Mouse (Mus musculus) embryonic stem cell, embryonic (primary cell): ENCODE results near the gene Epop.
"Not testable (repeated sequence)": the region's sequence is repeated elsewhere in the genome, so short reads cannot be mapped to it uniquely, and the experiment has no call there.

Experiments used
- CTCF ChIA-PET, 4 experiments: fragments of 300-600 bp in 2 of 4; fragments of 350-600 bp in 2 of 4; sonication (Branson Sonifier 250); formaldehyde crosslinking; loops; one replicate each; lab custom pipeline; 2022; ENCODE audit warnings: inconsistent platforms in 2 of 4; lab: Charles Lee
- POLR2A ChIA-PET, 4 experiments: fragments of 300-600 bp in 2 of 4; fragments of 350-600 bp in 2 of 4; sonication (Branson Sonifier 250); formaldehyde crosslinking; loops; one replicate each; lab custom pipeline; 2022; ENCODE audit warnings: antibody characterized with exemption in 4 of 4, inconsistent platforms in 1 of 4; lab: Charles Lee

Epop gene

GRCm38 (mm10) chr11:97654210-97654609, 24.7 kb upstream of the Epop start:
- POLR2A ChIA-PET, result interaction anchor here (0.6 to 24.1 kb wide), 46 partner anchors 8 to 412 kb away, joined by 3 to 970 read pairs (median 4); partner anchors contain the start of genes Mllt6 (in 3 of the 4), Arhgap23 (in 1 of the 4), Cisd3 (in 1 of the 4) and Epop (in 1 of the 4)
- CTCF ChIA-PET, result interaction anchor here (0.5 to 2.4 kb wide), 11 partner anchors 9 to 159 kb away, joined by 3 to 18 read pairs (median 6); no protein-coding TSS in a partner anchor

GRCm38 (mm10) chr11:97653376-97653775, 23.9 kb upstream of the Epop start:
- POLR2A ChIA-PET, result interaction anchor here (0.6 to 24.1 kb wide), 40 partner anchors 8 to 549 kb away, joined by 3 to 970 read pairs (median 5); partner anchors contain the start of genes Mllt6 (in 4 of the 4), Cdk12 (in 1 of the 4), Cisd3 (in 1 of the 4) and Epop (in 1 of the 4)
- CTCF ChIA-PET, result interaction anchor here (0.5 to 2.4 kb wide), 11 partner anchors 8 to 160 kb away, joined by 3 to 18 read pairs (median 6); no protein-coding TSS in a partner anchor

- ChIA-PET POLR2A (interaction anchor here in 3 of 4 experiments (0.7 to 24.1 kb wide), 31 partner anchors 8 to 583 kb away, joined by 3 to 970 read pairs (median 4); partner anchors contain the start of genes Mllt6 (in 2 of the 3), Pcgf2 (in 2 of the 3), Psmb3 (in 2 of the 3) and Cisd3 (in 1 of the 3)), CTCF (interaction anchor here (0.5 to 3.1 kb wide), 13 partner anchors 13 to 578 kb away, joined by 3 to 12 read pairs (median 3); partner anchors contain the start of gene Mllt6 (in 1 of the 4))
Measured at GRCm38 (mm10) chr11:97650341-97650740, 20.8 kb upstream of the Epop start.

GRCm38 (mm10) chr11:97648541-97648940, 19.0 kb upstream of the Epop start:
- CTCF ChIA-PET, result not testable (repeated sequence)
- POLR2A ChIA-PET, result interaction anchor here in 2 of 4 experiments (0.8 to 24.1 kb wide), 5 partner anchors 11 to 24 kb away, joined by 3 to 970 read pairs (median 221); partner anchors contain the start of gene Mllt6 (in 2 of the 2)

- ChIA-PET POLR2A (interaction anchor here (0.5 to 7.6 kb wide), 85 partner anchors 8 to 409 kb away, joined by 3 to 221 read pairs (median 5); partner anchors contain the start of genes Cisd3 (in 3 of the 4), Epop (in 3 of the 4), Mllt6 (in 3 of the 4) and Pcgf2 (in 3 of the 4)), CTCF (interaction anchor here (0.5 to 6.3 kb wide), 142 partner anchors 8 to 550 kb away, joined by 3 to 174 read pairs (median 5); partner anchors contain the start of genes Epop (in 4 of the 4), Psmb3 (in 4 of the 4), Mllt6 (in 3 of the 4) and Pcgf2 (in 3 of the 4))
Measured at GRCm38 (mm10) chr11:97644834-97645233, 15.3 kb upstream of the Epop start.

- ChIA-PET POLR2A (interaction anchor here (0.6 to 7.6 kb wide), 21 partner anchors 11 to 245 kb away, joined by 3 to 221 read pairs (median 6); partner anchors contain the start of genes Epop (in 2 of the 4), Mllt6 (in 2 of the 4) and Pcgf2 (in 1 of the 4)), CTCF (interaction anchor here (0.6 to 6.3 kb wide), 17 partner anchors 11 to 74 kb away, joined by 3 to 174 read pairs (median 10); partner anchors contain the start of genes Mllt6 (in 1 of the 4) and Psmb3 (in 1 of the 4))
Measured at GRCm38 (mm10) chr11:97643380-97644055, 14.0 kb upstream of the Epop start.

- CTCF ChIA-PET, result interaction anchor here (0.5 to 6.3 kb wide), 22 partner anchors 9 to 166 kb away, joined by 3 to 174 read pairs (median 4); partner anchors contain the start of genes Psmb3 (in 2 of the 4) and Mllt6 (in 1 of the 4)
- POLR2A ChIA-PET, result interaction anchor here (0.6 to 7.6 kb wide), 29 partner anchors 8 to 153 kb away, joined by 3 to 221 read pairs (median 5); partner anchors contain the start of genes Epop (in 2 of the 4) and Mllt6 (in 1 of the 4)
Measured at GRCm38 (mm10) chr11:97642746-97643145, 13.2 kb upstream of the Epop start.

GRCm38 (mm10) chr11:97641668-97642067, 12.2 kb upstream of the Epop start:
- ChIA-PET POLR2A (interaction anchor here (0.5 to 7.6 kb wide), 31 partner anchors 9 to 184 kb away, joined by 3 to 221 read pairs (median 4); partner anchors contain the start of genes Epop (in 2 of the 4) and Mllt6 (in 1 of the 4)), CTCF (interaction anchor here in 3 of 4 experiments (0.6 to 6.3 kb wide), 14 partner anchors 10 to 340 kb away, joined by 3 to 174 read pairs (median 3); partner anchors contain the start of gene Mllt6 (in 1 of the 3))

- CTCF ChIA-PET, result interaction anchor here in 3 of 4 experiments (0.5 to 2.8 kb wide), 13 partner anchors 9 to 1202 kb away, joined by 3 to 18 read pairs (median 3); no protein-coding TSS in a partner anchor
- POLR2A ChIA-PET, result interaction anchor here (0.6 to 4.7 kb wide), 26 partner anchors 8 to 147 kb away, joined by 3 to 38 read pairs (median 11); partner anchors contain the start of genes Cisd3 (in 1 of the 4), Mllt6 (in 1 of the 4), Pcgf2 (in 1 of the 4) and Psmb3 (in 1 of the 4)
Measured at GRCm38 (mm10) chr11:97635468-97636019, 6.0 kb upstream of the Epop start.

- POLR2A ChIA-PET, result interaction anchor here (0.6 to 7.4 kb wide), 42 partner anchors 9 to 444 kb away, joined by 3 to 145 read pairs (median 4); partner anchors contain the start of genes Mllt6 (in 3 of the 4), Pcgf2 (in 2 of the 4), Psmb3 (in 2 of the 4) and Rpl23 (in 2 of the 4)
- CTCF ChIA-PET, result interaction anchor here (0.5 to 3.6 kb wide), 47 partner anchors 10 to 806 kb away, joined by 3 to 34 read pairs (median 4); partner anchors contain the start of genes Pcgf2 (in 2 of the 4), Cisd3 (in 1 of the 4), Fbxo47 (in 1 of the 4) and Mien1 (in 1 of the 4)
Measured at GRCm38 (mm10) chr11:97632440-97632839, 2.9 kb upstream of the Epop start.

GRCm38 (mm10) chr11:97631938-97632337, 2.4 kb upstream of the Epop start:
- POLR2A ChIA-PET, result interaction anchor here (0.6 to 7.4 kb wide), 47 partner anchors 9 to 444 kb away, joined by 3 to 145 read pairs (median 4); partner anchors contain the start of genes Mllt6 (in 3 of the 4), Pcgf2 (in 2 of the 4), Psmb3 (in 2 of the 4) and Rpl23 (in 2 of the 4)
- CTCF ChIA-PET, result interaction anchor here (0.5 to 3.6 kb wide), 49 partner anchors 10 to 807 kb away, joined by 3 to 34 read pairs (median 4); partner anchors contain the start of genes Pcgf2 (in 2 of the 4), Cisd3 (in 1 of the 4), Fbxo47 (in 1 of the 4) and Mien1 (in 1 of the 4)

GRCm38 (mm10) chr11:97631500-97631899, 2.0 kb upstream of the Epop start:
- ChIA-PET CTCF (interaction anchor here (0.5 to 3.6 kb wide), 29 partner anchors 11 to 355 kb away, joined by 3 to 34 read pairs (median 5); partner anchors contain the start of gene Pcgf2 (in 1 of the 4)), POLR2A (interaction anchor here (0.6 to 7.4 kb wide), 47 partner anchors 8 to 303 kb away, joined by 3 to 145 read pairs (median 5); partner anchors contain the start of genes Mllt6 (in 3 of the 4), Pcgf2 (in 2 of the 4), Psmb3 (in 2 of the 4) and Cisd3 (in 1 of the 4))

GRCm38 (mm10) chr11:97631046-97631445, 1.5 kb upstream of the Epop start:
- CTCF ChIA-PET, result interaction anchor here (0.5 to 3.6 kb wide), 25 partner anchors 12 to 881 kb away, joined by 3 to 27 read pairs (median 4); partner anchors contain the start of gene Pcgf2 (in 1 of the 4)
- POLR2A ChIA-PET, result interaction anchor here (0.5 to 7.4 kb wide), 55 partner anchors 9 to 426 kb away, joined by 3 to 145 read pairs (median 4); partner anchors contain the start of genes Mllt6 (in 2 of the 4), Pcgf2 (in 2 of the 4), Psmb3 (in 2 of the 4) and Cwc25 (in 1 of the 4)

- POLR2A ChIA-PET, result interaction anchor here (0.6 to 7.4 kb wide), 73 partner anchors 8 to 657 kb away, joined by 3 to 145 read pairs (median 4); partner anchors contain the start of genes Psmb3 (in 3 of the 4), 1700001P01Rik (in 2 of the 4), Mllt6 (in 2 of the 4) and Pcgf2 (in 2 of the 4)
- CTCF ChIA-PET, result interaction anchor here (0.6 to 2.0 kb wide), 14 partner anchors 10 to 221 kb away, joined by 3 to 6 read pairs (median 3); no protein-coding TSS in a partner anchor
Measured at GRCm38 (mm10) chr11:97628568-97629518, 659 bp downstream of the Epop start.

- CTCF ChIA-PET, result interaction anchor here in 2 of 4 experiments (1.0 to 1.2 kb wide), 2 partner anchors 9 to 17 kb away, joined by 3 read pairs; no protein-coding TSS in a partner anchor
- POLR2A ChIA-PET, result interaction anchor here (0.7 to 7.4 kb wide), 24 partner anchors 8 to 256 kb away, joined by 3 to 145 read pairs (median 15); partner anchors contain the start of genes Mllt6 (in 2 of the 4), Pcgf2 (in 2 of the 4), Fbxo47 (in 1 of the 4) and Psmb3 (in 1 of the 4)
Measured at GRCm38 (mm10) chr11:97628303-97628567, 1.3 kb downstream of the Epop start.
